Mouse (Mus musculus) limb, embryonic 10.5 days (tissue): ENCODE results near the gene Zbtb7a. TPM values are rescaled to one million over a fixed set of nuclear protein-coding genes. Genes with fewer than 3 reads are reported as not detected.
"Not testable (repeated sequence)": the region's sequence is repeated elsewhere in the genome, so short reads cannot be mapped to it uniquely, and the experiment has no call there.

Experiments used
- DNase-seq: peaks from one replicate; pipeline ENCODE4 v3.0.0-alpha.2; 2017; ENCODE audit warnings: low spot score
- H3K27ac ChIP-seq: fragments of 300-500 bp; sonication (generic); 2 replicates; pipeline ENCODE4 v1.5.1; 2016; ENCODE audit warnings: mild to moderate bottlenecking
- H3K27me3 ChIP-seq: fragments of 300-500 bp; sonication (generic); 2 replicates; pipeline ENCODE4 v1.6.1; 2016; ENCODE audit warnings: low read depth, mild to moderate bottlenecking; ENCODE audit not compliant: poor library complexity, severe bottlenecking
- H3K36me3 ChIP-seq: fragments of 300-500 bp; sonication (generic); 2 replicates; pipeline ENCODE4 v1.6.1; 2016; ENCODE audit warnings: mild to moderate bottlenecking, moderate library complexity
- H3K4me1 ChIP-seq: fragments of 300-500 bp; sonication (generic); 2 replicates; pipeline ENCODE4 v1.6.1; 2016
- H3K4me3 ChIP-seq: fragments of 300-500 bp; sonication (generic); 2 replicates; pipeline ENCODE4 v1.5.1; 2016; ENCODE audit warnings: mild to moderate bottlenecking, moderate library complexity
- H3K9me3 ChIP-seq: fragments of 300-500 bp; sonication (generic); replicated peaks from 2 replicates; pipeline ENCODE4 v1.6.1; 2016; ENCODE audit warnings: mild to moderate bottlenecking
- WGBS: fragments of 180-500 bp; shearing (Covaris S2); methylation state at CpG from one replicate; pipeline ENCODE4 v1.1.7; 2016; 5-methylcytosine and 5-hydroxymethylcytosine counted together
- polyA plus RNA-seq: library from polyadenylated mRNA; unstranded; fragments of >200 nt; fragmentation: Nextera tagmentation; extraction: Ambion mirVana; gene quantifications from 2 replicates; pipeline ENCODE4 v1.2.1, GENCODE M21; 2016

Zbtb7a gene
- polyA plus RNA-seq, 1 experiment from 2014 or later, result 11.7 TPM

DNA sequence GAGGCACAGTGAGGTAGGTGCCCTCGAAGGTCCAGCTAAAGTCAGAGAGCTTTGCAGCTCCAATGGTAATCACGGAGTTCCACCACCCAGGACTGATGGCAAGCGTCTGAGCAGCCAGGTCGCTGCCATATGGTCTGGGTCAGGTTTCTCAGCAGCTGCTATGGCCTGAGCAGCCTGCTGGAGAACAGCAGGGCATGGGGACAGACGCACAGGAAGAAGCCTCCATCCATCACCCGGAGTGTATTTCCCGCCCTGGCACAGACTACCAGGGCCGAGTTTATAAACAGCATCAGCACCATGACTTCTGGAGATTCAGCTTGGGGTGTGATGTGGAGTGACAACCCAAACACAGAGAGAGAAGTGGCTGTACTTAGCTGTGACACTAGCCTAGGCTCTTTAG lies 30.1 kb downstream of the Zbtb7a start:
- Histone ChIP-seq H3K9me3 (no peaks in the 10 kb centered on the region), H3K27me3 (no peaks in the 10 kb centered on the region), H3K4me1 (peaks cover 53% of the 10 kb centered on the region), H3K36me3 (peaks cover 54% of the 10 kb centered on the region), H3K27ac (no peak overlapping the region), H3K4me3 (no peak overlapping the region)
- WGBS, result 61% methylated on average over 8 of the region's 8 CpGs
- DNase-seq, result no peak

- no peaks in the 10 kb centered on the region for H3K27me3 ChIP-seq
- DNase-seq, result peak; percentile 99
- peaks cover 31% of the 10 kb centered on the region for H3K36me3 ChIP-seq
- 1% methylated on average over 64 of the region's 64 CpGs for WGBS
- peak within 1 kb of the TSS; percentile 93 for H3K4me3 ChIP-seq
- H3K4me1 ChIP-seq, result peaks cover 40% of the 10 kb centered on the region
- H3K9me3 ChIP-seq, result no peaks in the 10 kb centered on the region
- H3K27ac ChIP-seq, result peak within 1 kb of the TSS; percentile 90
These were observed 32.4 kb downstream of the Zbtb7a start, which contains the start of gene Pias4 for GRCm38 (mm10) chr10:81167200-81168086. Gene Pias4, minus strand, starts transcription at chr10:81167923.

- Histone ChIP-seq H3K4me1 (peaks cover 39% of the 10 kb centered on the region), H3K4me3 (peak overlapping the region; percentile 93), H3K27ac (peak overlapping the region; percentile 90), H3K36me3 (peaks cover 25% of the 10 kb centered on the region), H3K9me3 (no peaks in the 10 kb centered on the region), H3K27me3 (no peaks in the 10 kb centered on the region)
- no peak for DNase-seq
- WGBS, result 10% methylated on average over 5 of the region's 5 CpGs
These were observed 33.0 kb downstream of the Zbtb7a start for GRCm38 (mm10) chr10:81168087-81168431.

DNA sequence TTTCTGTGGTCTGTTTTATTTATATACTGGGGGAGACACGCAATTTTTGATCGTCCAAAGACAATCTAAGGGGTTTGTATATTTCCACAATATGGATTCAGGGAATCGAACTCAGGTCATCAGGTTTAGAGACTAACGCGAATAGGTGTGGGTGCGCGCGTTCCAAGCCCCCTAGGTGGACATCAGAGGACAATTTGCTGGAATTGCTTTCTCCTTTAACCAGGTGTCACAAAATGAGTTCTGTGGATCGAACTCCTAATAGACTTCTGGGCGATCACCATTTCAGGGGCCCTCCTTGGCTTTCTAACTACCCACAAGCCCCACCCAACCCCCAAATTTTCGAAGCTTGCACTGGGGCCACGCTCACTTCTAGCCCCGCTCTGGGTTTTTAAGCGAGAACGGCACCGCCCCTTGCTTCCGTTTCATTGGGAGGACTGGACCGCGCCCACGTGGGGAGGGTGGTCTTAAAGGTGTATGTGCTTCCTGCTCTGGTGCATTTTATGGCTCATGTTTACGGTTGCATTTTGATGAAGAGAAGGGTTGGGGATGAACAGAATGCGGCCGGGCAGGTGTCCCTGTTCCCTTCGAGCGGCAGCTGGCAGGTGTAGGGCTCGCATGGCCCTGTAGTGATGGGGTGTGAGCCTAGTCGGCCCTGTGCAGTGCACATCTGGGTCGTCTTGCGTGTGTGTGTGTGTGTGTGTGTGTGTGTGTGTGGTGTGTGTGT lies 33.7 kb downstream of the Zbtb7a start:
- Histone ChIP-seq H3K27ac (peak overlapping the region; percentile 90), H3K9me3 (no peaks in the 10 kb centered on the region), H3K36me3 (peaks cover 19% of the 10 kb centered on the region), H3K27me3 (no peaks in the 10 kb centered on the region), H3K4me3 (peak overlapping the region; percentile 93), H3K4me1 (peaks cover 46% of the 10 kb centered on the region)
- DNase-seq, result peak; percentile 86
- WGBS, result 4% methylated on average over 29 of the region's 29 CpGs

GRCm38 (mm10) chr10:81169411-81169900 lies 34.4 kb downstream of the Zbtb7a start:
- 56% methylated on average over 12 of the region's 14 CpGs for WGBS

DNA sequence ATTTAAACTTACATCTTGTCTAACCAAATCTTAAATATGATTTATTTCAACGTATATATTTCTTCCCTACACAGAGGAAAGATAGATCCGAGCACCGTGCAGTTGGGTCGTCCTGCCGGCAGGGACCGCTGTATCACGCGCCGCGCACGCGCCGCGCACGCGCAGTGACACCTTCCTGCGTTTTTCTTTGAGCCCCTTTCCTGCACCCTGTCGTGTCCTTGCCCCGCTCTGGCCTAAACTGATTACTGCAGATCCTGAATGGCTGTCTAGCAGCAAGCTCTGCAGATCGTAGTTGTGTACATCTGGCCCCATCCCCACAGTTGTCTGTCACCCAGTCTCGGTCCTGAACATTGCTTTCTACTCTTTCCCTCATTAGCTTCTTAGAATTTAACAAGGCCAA lies 38.1 kb downstream of the Zbtb7a start:
- peak; percentile 89 for DNase-seq
- H3K4me3 ChIP-seq, result peak overlapping the region; percentile 31
- H3K9me3 ChIP-seq, result no peaks in the 10 kb centered on the region
- WGBS, result 5% methylated on average over 21 of the region's 21 CpGs
- H3K27me3 ChIP-seq, result no peaks in the 10 kb centered on the region
- peaks cover 15% of the 10 kb centered on the region for H3K36me3 ChIP-seq
- peak overlapping the region; percentile 97 for H3K27ac ChIP-seq
- peaks cover 50% of the 10 kb centered on the region for H3K4me1 ChIP-seq

More at GRCm38 (mm10) chr10:81169411-81169900, 34.4 kb downstream of the Zbtb7a start:
- H3K4me3 ChIP-seq, result peak overlapping the region; percentile 93; the same call in 1 of the 2 replicates
- DNase-seq, H3K27ac ChIP-seq, H3K9me3 ChIP-seq, H3K27me3 ChIP-seq: not testable (repeated sequence)
- peaks cover 53% of the 10 kb centered on the region for H3K4me1 ChIP-seq
- peaks cover 11% of the 10 kb centered on the region for H3K36me3 ChIP-seq

DNA sequence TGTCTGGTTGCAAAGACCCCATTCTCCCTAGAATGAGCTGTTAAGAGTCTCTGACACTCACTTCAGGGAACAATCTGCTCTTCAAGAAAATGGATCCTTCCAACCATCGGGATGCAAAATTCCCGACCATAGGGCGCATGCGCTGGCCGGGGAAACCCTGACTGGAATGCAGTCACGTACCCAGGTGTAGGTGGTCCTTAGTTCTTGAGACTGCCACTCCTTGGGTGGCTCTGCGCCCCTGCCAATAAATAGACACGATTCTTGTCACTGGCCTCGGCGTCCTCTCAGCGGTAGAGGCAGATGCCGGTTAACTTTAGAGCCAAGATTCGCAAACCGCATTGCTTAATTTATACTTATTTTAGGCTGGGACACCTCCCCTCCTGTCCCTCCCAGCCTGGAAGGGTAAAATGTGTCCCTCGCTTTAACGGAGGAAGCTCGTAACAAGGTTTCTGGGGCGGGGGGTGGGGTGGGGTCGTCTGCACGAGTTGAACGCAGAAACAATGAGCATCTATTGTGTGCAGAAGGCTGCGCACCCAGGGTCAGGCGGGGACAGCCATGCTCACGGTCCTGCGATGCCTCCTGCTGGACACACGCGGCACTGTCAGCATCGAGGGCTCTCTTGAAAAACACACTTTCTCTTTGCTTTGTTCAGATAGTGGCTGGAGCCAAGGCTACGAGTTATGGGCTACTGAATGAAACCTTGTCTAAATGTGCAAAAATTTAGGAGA lies 39.8 kb downstream of the Zbtb7a start:
- peak; percentile 94 for DNase-seq
- H3K4me3 ChIP-seq, result peak overlapping the region; percentile 54
- peak overlapping the region; percentile 97 for H3K27ac ChIP-seq
- H3K36me3 ChIP-seq, result peaks cover 32% of the 10 kb centered on the region
- H3K27me3 ChIP-seq, result no peaks in the 10 kb centered on the region
- WGBS, result 4% methylated on average over 29 of the region's 29 CpGs
- peaks cover 45% of the 10 kb centered on the region for H3K4me1 ChIP-seq
- no peaks in the 10 kb centered on the region for H3K9me3 ChIP-seq

DNA sequence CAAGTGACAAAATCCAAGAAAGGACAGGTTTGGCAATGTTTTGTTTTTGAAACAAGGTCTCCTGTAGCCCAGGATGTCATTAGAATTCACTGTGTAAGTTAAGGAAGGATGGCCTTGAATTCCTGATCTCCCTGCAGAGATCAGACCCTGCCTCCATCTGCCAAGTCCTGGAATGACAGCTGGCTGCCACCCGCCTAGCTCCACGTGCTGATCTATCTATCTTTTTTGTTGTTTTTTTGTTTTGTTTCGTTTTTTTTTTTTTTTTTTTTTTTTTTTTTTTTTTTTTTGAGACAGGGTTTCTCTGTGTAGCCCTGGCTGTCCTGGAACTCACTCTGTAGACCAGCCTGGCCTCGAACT lies 40.3 kb downstream of the Zbtb7a start:
- not testable (repeated sequence) for DNase-seq, H3K27me3 ChIP-seq, H3K9me3 ChIP-seq
- Histone ChIP-seq H3K27ac (peak overlapping the region; percentile 97), H3K4me1 (peaks cover 50% of the 10 kb centered on the region), H3K4me3 (peak overlapping the region; percentile 54), H3K36me3 (peaks cover 37% of the 10 kb centered on the region)
- 12% methylated on average over 4 of the region's 4 CpGs for WGBS

GRCm38 (mm10) chr10:81175936-81176465 lies 41.0 kb downstream of the Zbtb7a start:
- peaks cover 44% of the 10 kb centered on the region for H3K36me3 ChIP-seq
- peak overlapping the region; percentile 97 for H3K27ac ChIP-seq
- H3K4me3 ChIP-seq, result peak overlapping the region; percentile 96
- no peaks in the 10 kb centered on the region for H3K9me3 ChIP-seq
- WGBS, result 13% methylated on average over 13 of the region's 13 CpGs
- peaks cover 53% of the 10 kb centered on the region for H3K4me1 ChIP-seq
- DNase-seq, result no peak
- no peaks in the 10 kb centered on the region for H3K27me3 ChIP-seq

DNA sequence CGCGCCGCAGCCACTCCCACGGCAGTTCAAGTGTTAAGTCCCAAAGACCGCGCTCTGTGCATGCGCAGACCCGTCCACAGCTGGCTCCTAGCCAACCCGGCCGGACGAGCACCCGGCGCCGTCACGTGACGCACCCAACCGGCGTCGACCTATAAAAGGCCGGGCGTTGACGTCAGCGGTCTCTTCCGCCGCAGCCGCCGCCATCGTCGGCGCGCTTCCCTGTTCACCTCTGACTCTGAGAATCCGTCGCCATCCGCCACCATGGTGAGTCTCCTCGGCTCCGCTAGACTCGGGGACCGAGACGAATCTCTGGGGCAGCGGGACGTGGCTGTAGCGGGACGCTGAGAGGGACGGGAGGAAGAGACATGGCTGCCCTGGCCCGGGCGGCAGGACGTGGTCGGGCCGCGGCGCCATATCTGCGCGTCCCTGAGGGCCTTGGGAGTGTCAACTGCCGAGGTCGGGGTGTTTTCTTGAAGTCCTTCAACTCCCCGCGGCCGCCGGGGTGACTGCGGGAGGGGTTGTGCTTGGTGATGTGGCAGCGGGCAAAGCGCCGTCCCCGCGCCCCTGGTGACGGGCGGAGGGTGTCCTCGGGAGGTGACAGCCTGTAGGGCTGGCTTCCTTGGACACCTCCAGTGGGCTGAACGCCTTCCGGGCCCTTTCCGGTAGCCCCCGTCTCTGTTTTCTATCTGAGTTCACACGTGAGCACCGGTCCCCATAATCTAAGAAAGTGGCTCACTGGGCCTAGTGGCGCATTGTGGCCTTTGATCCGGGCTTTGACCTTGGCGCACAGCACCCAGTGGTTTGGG lies 41.6 kb downstream of the Zbtb7a start, which contains the start of gene Eef2:
Gene Eef2, plus strand, starts transcription at position 166 of the 806 bp plus-strand sequence.
- under 1% methylated on average over 77 of the region's 77 CpGs for WGBS

DNA sequence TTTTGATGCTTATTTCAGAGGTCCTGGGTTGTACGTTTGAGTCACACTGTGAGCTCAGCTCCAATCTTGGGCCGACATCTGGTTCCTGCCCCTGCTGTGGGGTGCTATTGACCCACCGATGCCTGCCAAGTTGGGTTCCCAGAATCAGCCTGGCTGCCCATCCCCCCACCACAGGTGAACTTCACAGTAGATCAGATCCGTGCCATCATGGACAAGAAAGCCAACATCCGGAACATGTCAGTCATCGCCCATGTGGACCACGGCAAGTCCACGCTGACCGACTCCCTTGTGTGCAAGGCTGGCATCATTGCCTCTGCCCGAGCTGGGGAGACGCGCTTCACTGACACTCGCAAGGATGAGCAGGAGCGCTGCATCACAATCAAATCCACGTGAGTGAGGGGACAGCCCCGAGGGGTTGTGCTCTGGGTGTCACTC lies 42.5 kb downstream of the Zbtb7a start:
- peak; percentile 52 for DNase-seq
- Histone ChIP-seq H3K4me3 (peak overlapping the region; percentile 96), H3K4me1 (peaks cover 66% of the 10 kb centered on the region)

More for the DNA sequence above, 41.6 kb downstream of the Zbtb7a start, which contains the start of gene Eef2:
- H3K27ac ChIP-seq, result peak within 1 kb of the TSS; percentile 97
- H3K4me3 ChIP-seq, result peak within 1 kb of the TSS; percentile 96
- H3K36me3 ChIP-seq, result peaks cover 51% of the 10 kb centered on the region
- H3K27me3 ChIP-seq, result no peaks in the 10 kb centered on the region
- peak; percentile 99 for DNase-seq
- peaks cover 58% of the 10 kb centered on the region for H3K4me1 ChIP-seq
- H3K9me3 ChIP-seq, result no peaks in the 10 kb centered on the region

More for the DNA sequence above, 42.5 kb downstream of the Zbtb7a start:
- no peaks in the 10 kb centered on the region for H3K9me3 ChIP-seq
- peak overlapping the region; percentile 97 for H3K27ac ChIP-seq
- H3K36me3 ChIP-seq, result peaks cover 59% of the 10 kb centered on the region
- H3K27me3 ChIP-seq, result no peaks in the 10 kb centered on the region
- 19% methylated on average over 16 of the region's 16 CpGs for whole genome bisulfite sequencing
